Mouse (Mus musculus): ENCODE measurements around the gene Usp33. TPM values are rescaled to one million over a fixed set of nuclear protein-coding genes. Genes with fewer than 3 reads are reported as not detected.
A peak's percentile ranks its signal among the peaks of the same experiment; 100 is the strongest.

Usp33 gene
- polyA plus RNA-seq, 1 experiment from 2014 or later, result 30.1 TPM

- Histone ChIP-seq H3K9ac (peak overlapping the region; percentile 86), H3K4me2 (peak overlapping the region; percentile 78), H3K27ac (peak overlapping the region; percentile 87), H3K27me3 (replicated peaks) (no peaks in the 10 kb centered on the region), H3K9me3 (replicated peaks) (no peaks in the 10 kb centered on the region), H3K36me3 (peaks cover 8% of the 10 kb centered on the region), H3K4me3 (peak overlapping the region; percentile 81), H3K4me1 (peaks cover 58% of the 10 kb centered on the region)
- peak; percentile 66 for ATAC-seq
- 19% methylated on average over 3 of the region's 3 CpGs for WGBS (ENCODE audit: insufficient replicate concordance)
Observed at GRCm38 (mm10) chr3:152347227-152347626, 949 bp downstream of the Usp33 start.

GRCm38 (mm10) chr3:152348011-152348830, 1.9 kb downstream of the Usp33 start:
- Histone ChIP-seq H3K27me3 (replicated peaks) (no peaks in the 10 kb centered on the region), H3K27ac (no peak overlapping the region), H3K36me3 (peaks cover 12% of the 10 kb centered on the region), H3K9ac (no peak overlapping the region), H3K4me1 (peaks cover 63% of the 10 kb centered on the region), H3K4me3 (peak overlapping the region; percentile 8; the same call in 1 of the 2 replicates), H3K9me3 (replicated peaks) (no peaks in the 10 kb centered on the region), H3K4me2 (peak overlapping the region; percentile 78)
- WGBS (ENCODE audit: insufficient replicate concordance), result 80% methylated on average over 10 of the region's 10 CpGs
- ATAC-seq, result no peak

- 0 out of 2 replicates have a peak overlapping the region, but pooled peaks have one; percentile 15 for H3K27ac ChIP-seq
- no peak overlapping the region for H3K4me3 ChIP-seq
- ATAC-seq, result no peak
- no peaks in the 10 kb centered on the region for H3K9me3 ChIP-seq (replicated peaks)
- H3K9ac ChIP-seq, result no peak overlapping the region
- H3K4me2 ChIP-seq, result no peak overlapping the region
- 72% methylated on average over 3 of the region's 3 CpGs for WGBS (ENCODE audit: insufficient replicate concordance)
- H3K4me1 ChIP-seq, result peaks cover 77% of the 10 kb centered on the region
- H3K36me3 ChIP-seq, result peaks cover 18% of the 10 kb centered on the region
- H3K27me3 ChIP-seq (replicated peaks), result no peaks in the 10 kb centered on the region
Observed at GRCm38 (mm10) chr3:152350431-152350830, 4.2 kb downstream of the Usp33 start.

GRCm38 (mm10) chr3:152350966-152351365, 4.7 kb downstream of the Usp33 start:
- 79% methylated on average over 5 of the region's 5 CpGs for WGBS (ENCODE audit: insufficient replicate concordance)
- H3K27me3 ChIP-seq (replicated peaks), result no peaks in the 10 kb centered on the region
- no peak overlapping the region for H3K27ac ChIP-seq
- H3K4me1 ChIP-seq, result peaks cover 79% of the 10 kb centered on the region
- no peak overlapping the region for H3K4me3 ChIP-seq
- no peaks in the 10 kb centered on the region for H3K9me3 ChIP-seq (replicated peaks)
- H3K36me3 ChIP-seq, result peaks cover 18% of the 10 kb centered on the region
- ATAC-seq, result no peak
- no peak overlapping the region for H3K9ac ChIP-seq
- H3K4me2 ChIP-seq, result no peak overlapping the region

GRCm38 (mm10) chr3:152352289-152352688, 6.0 kb downstream of the Usp33 start:
- H3K4me2 ChIP-seq, result no peak overlapping the region
- H3K4me3 ChIP-seq, result no peak overlapping the region
- no peaks in the 10 kb centered on the region for H3K27me3 ChIP-seq (replicated peaks)
- no peaks in the 10 kb centered on the region for H3K9me3 ChIP-seq (replicated peaks)
- WGBS (ENCODE audit: insufficient replicate concordance), result 72% methylated on average over 4 of the region's 4 CpGs
- ATAC-seq, result no peak
- no peak overlapping the region for H3K9ac ChIP-seq
- peaks cover 84% of the 10 kb centered on the region for H3K4me1 ChIP-seq
- no peak overlapping the region for H3K27ac ChIP-seq
- peaks cover 27% of the 10 kb centered on the region for H3K36me3 ChIP-seq

- no peaks in the 10 kb centered on the region for H3K27me3 ChIP-seq (replicated peaks)
- 87% methylated on average over 10 of the region's 10 CpGs for WGBS (ENCODE audit: insufficient replicate concordance)
- no peak overlapping the region for H3K4me2 ChIP-seq
- H3K9ac ChIP-seq, result no peak overlapping the region
- H3K9me3 ChIP-seq (replicated peaks), result no peaks in the 10 kb centered on the region
- no peak overlapping the region for H3K27ac ChIP-seq
- no peak for ATAC-seq
- no peak overlapping the region for H3K4me3 ChIP-seq
- peaks cover 70% of the 10 kb centered on the region for H3K4me1 ChIP-seq
- peaks cover 28% of the 10 kb centered on the region for H3K36me3 ChIP-seq
Observed at GRCm38 (mm10) chr3:152353434-152354177, 7.3 kb downstream of the Usp33 start.

- peak overlapping the region; percentile 47; the same call in 1 of the 2 replicates for H3K9ac ChIP-seq
- H3K36me3 ChIP-seq, result peaks cover 37% of the 10 kb centered on the region
- WGBS (ENCODE audit: insufficient replicate concordance), result 19% methylated on average over 5 of the region's 5 CpGs
- H3K9me3 ChIP-seq (replicated peaks), result no peaks in the 10 kb centered on the region
- H3K27ac ChIP-seq, result peak overlapping the region; percentile 89
- peak overlapping the region; percentile 41 for H3K4me2 ChIP-seq
- H3K27me3 ChIP-seq (replicated peaks), result no peaks in the 10 kb centered on the region
- H3K4me1 ChIP-seq, result peaks cover 58% of the 10 kb centered on the region
- peak; percentile 94 for ATAC-seq
- no peak overlapping the region for H3K4me3 ChIP-seq
Observed at GRCm38 (mm10) chr3:152355361-152355760, 9.1 kb downstream of the Usp33 start.

- Histone ChIP-seq H3K4me1 (peaks cover 47% of the 10 kb centered on the region), H3K27ac (no peak overlapping the region), H3K4me3 (no peak overlapping the region), H3K27me3 (replicated peaks) (no peaks in the 10 kb centered on the region), H3K9ac (no peak overlapping the region), H3K36me3 (peaks cover 51% of the 10 kb centered on the region), H3K9me3 (replicated peaks) (no peaks in the 10 kb centered on the region), H3K4me2 (no peak overlapping the region)
- ATAC-seq, result no peak
- 89% methylated on average over 9 of the region's 9 CpGs for WGBS (ENCODE audit: insufficient replicate concordance)
Observed at GRCm38 (mm10) chr3:152356751-152357150, 10.5 kb downstream of the Usp33 start.

GRCm38 (mm10) chr3:152359151-152359550, 12.9 kb downstream of the Usp33 start:
- no peak for ATAC-seq
- Histone ChIP-seq H3K36me3 (peaks cover 65% of the 10 kb centered on the region), H3K4me1 (peaks cover 26% of the 10 kb centered on the region), H3K4me2 (no peak overlapping the region), H3K27me3 (replicated peaks) (no peaks in the 10 kb centered on the region), H3K9ac (no peak overlapping the region), H3K27ac (no peak overlapping the region), H3K4me3 (no peak overlapping the region), H3K9me3 (replicated peaks) (no peaks in the 10 kb centered on the region)
- 82% methylated on average over 7 of the region's 7 CpGs for WGBS (ENCODE audit: insufficient replicate concordance)

- H3K27me3 ChIP-seq (replicated peaks), result no peaks in the 10 kb centered on the region
- no peak overlapping the region for H3K4me2 ChIP-seq
- no peak for ATAC-seq
- no peaks in the 10 kb centered on the region for H3K9me3 ChIP-seq (replicated peaks)
- H3K36me3 ChIP-seq, result peaks cover 97% of the 10 kb centered on the region
- no peak overlapping the region for H3K27ac ChIP-seq
- WGBS (ENCODE audit: insufficient replicate concordance), result 84% methylated on average over 2 of the region's 2 CpGs
- H3K9ac ChIP-seq, result no peak overlapping the region
- H3K4me1 ChIP-seq, result peaks cover 11% of the 10 kb centered on the region
- H3K4me3 ChIP-seq, result no peak overlapping the region
Observed at GRCm38 (mm10) chr3:152364181-152364580, 17.9 kb downstream of the Usp33 start.

- Histone ChIP-seq H3K27ac (no peak overlapping the region), H3K27me3 (replicated peaks) (no peaks in the 10 kb centered on the region), H3K4me1 (no peaks in the 10 kb centered on the region), H3K9me3 (replicated peaks) (no peaks in the 10 kb centered on the region), H3K9ac (no peak overlapping the region), H3K4me2 (no peak overlapping the region), H3K36me3 (peaks cover 92% of the 10 kb centered on the region), H3K4me3 (no peak overlapping the region)
- no peak for ATAC-seq
- 80% methylated on average over 4 of the region's 4 CpGs for WGBS (ENCODE audit: insufficient replicate concordance)
Observed at GRCm38 (mm10) chr3:152376063-152376462, 29.8 kb downstream of the Usp33 start.

- no peak for ATAC-seq
- H3K36me3 ChIP-seq, result peaks cover 83% of the 10 kb centered on the region
- H3K4me1 ChIP-seq, result no peaks in the 10 kb centered on the region
- no peak overlapping the region for H3K9ac ChIP-seq
- H3K9me3 ChIP-seq (replicated peaks), result no peaks in the 10 kb centered on the region
- no peak overlapping the region for H3K4me3 ChIP-seq
- WGBS (ENCODE audit: insufficient replicate concordance), result 65% methylated on average over 11 of the region's 11 CpGs
- H3K4me2 ChIP-seq, result no peak overlapping the region
- no peak overlapping the region for H3K27ac ChIP-seq
- no peaks in the 10 kb centered on the region for H3K27me3 ChIP-seq (replicated peaks)
Observed at GRCm38 (mm10) chr3:152384106-152384505, 37.8 kb downstream of the Usp33 start.
